In the genomic region with DNA sequence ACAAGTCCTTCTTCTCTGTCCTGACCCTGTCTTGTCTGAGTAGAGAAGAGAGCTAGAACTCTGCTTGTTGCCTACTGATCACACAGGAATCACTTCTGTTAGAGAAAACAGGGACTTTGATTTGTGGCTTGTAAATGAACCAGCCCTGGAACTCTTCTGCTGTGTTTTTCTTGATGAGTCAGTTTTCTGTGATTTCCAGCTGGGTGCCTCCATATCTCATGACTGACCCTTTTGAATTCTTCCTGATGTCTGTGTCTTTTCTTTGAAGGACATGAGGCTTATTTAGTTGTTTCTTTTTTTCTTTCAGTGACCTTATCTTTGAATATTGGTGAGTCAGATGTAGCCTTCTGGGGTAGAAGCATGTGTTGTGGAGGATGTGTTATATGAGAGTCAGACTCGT, we compare ENCODE assay signal across 12 mouse cellular contexts.
"Had no signal": no experiment of that assay in that cellular context is flagged by ENCODE, and none has a peak within 500 bp of the region (broad histone marks: within the 10 kb centered on the region; RNA-seq: fewer than 3 reads in every experiment).

No protein-coding gene starts in this region.

- DNase-seq: kidney, postnatal 25 days; layer of hippocampus, adult 9-11 months; liver; lung, adult 18-20 months; lung, postnatal 10 days; lung, postnatal 36 days; midbrain, embryonic 14.5 days; right cerebral cortex, postnatal 4 days; thymus, adult 2 months; thymus, postnatal 14 days; thymus, postnatal 4 days had no signal

- ATAC-seq: liver, embryonic 12.5 days had no signal
